Mouse (Mus musculus) liver, adult 2 months (tissue): ENCODE measurements around the gene N4bp1. TPM values are rescaled to one million over a fixed set of nuclear protein-coding genes. Genes with fewer than 3 reads are reported as not detected.

ENCODE experiments used
- DNase-seq: peaks from one replicate; pipeline ENCODE4 v3.0.0-alpha.2; 2011; ENCODE audit warnings: low read depth, low spot score; ENCODE audit errors: extremely low read depth
- H3K27ac ChIP-seq: fragments of 200-500 bp; replicated peaks from 2 replicates; pipeline ENCODE4 v1.5.1; 2012; ENCODE audit warnings: low read depth, mild to moderate bottlenecking, control low read depth, inconsistent platforms, low read length; ENCODE audit not compliant: insufficient read depth
- H3K27me3 ChIP-seq: fragments of 200-500 bp; 2 replicates; pipeline ENCODE4 v1.6.1; 2012; ENCODE audit warnings: mild to moderate bottlenecking, moderate library complexity, low read length, inconsistent platforms; ENCODE audit not compliant: control insufficient read depth, insufficient read depth
- H3K36me3 ChIP-seq: fragments of 200-500 bp; 2 replicates; pipeline ENCODE4 v1.6.1; 2012; ENCODE audit warnings: low read length, inconsistent platforms; ENCODE audit not compliant: control insufficient read depth, insufficient read depth
- H3K4me1 ChIP-seq: fragments of 200-500 bp; 2 replicates; pipeline ENCODE4 v1.6.1; 2011; ENCODE audit warnings: low read length; ENCODE audit not compliant: control insufficient read depth, insufficient read depth
- H3K4me3 ChIP-seq: fragments of 200-500 bp; 2 replicates; pipeline ENCODE4 v1.5.1; 2011; ENCODE audit warnings: low read depth, mild to moderate bottlenecking, control low read depth, low read length, moderate library complexity; ENCODE audit not compliant: insufficient read depth
- H3K79me2 ChIP-seq: fragments of 200-500 bp; 2 replicates; pipeline ENCODE4 v1.6.1; 2012; ENCODE audit warnings: inconsistent platforms, mild to moderate bottlenecking, low read length, moderate library complexity; ENCODE audit not compliant: control insufficient read depth, insufficient read depth
- H3K9ac ChIP-seq: fragments of 200-500 bp; 2 replicates; pipeline ENCODE4 v1.6.1; 2012; ENCODE audit warnings: low read depth, mild to moderate bottlenecking, control low read depth, inconsistent platforms, low read length
- CTCF ChIP-seq: fragments of 200-500 bp; IDR thresholded peaks from 2 replicates; pipeline ENCODE4 v1.5.1; 2011; ENCODE audit warnings: low read depth, low read length, control low read depth
- POLR2A ChIP-seq: fragments of 200-500 bp; IDR thresholded peaks from 2 replicates; pipeline ENCODE4 v1.6.1; 2011; ENCODE audit warnings: low read length, control low read depth; ENCODE audit not compliant: insufficient read depth; ENCODE audit errors: extremely low read depth
- WGBS: fragments of 180-500 bp; shearing (Covaris S2); methylation state at CpG from one replicate; pipeline ENCODE4 v1.1.7; 2018; 5-methylcytosine and 5-hydroxymethylcytosine counted together
- polyA plus RNA-seq: library from polyadenylated mRNA; depleted of rRNA; stranded (reverse); fragments of >200 nt; gene quantifications from 2 replicates; pipeline ENCODE4 v1.2.3, GENCODE M21; 2012
- total RNA-seq: library from RNA; depleted of rRNA; stranded (reverse); fragments of >200 nt; gene quantifications from 2 replicates; pipeline ENCODE4 v1.2.3, GENCODE M21; 2014

Gene N4bp1
- total and polyA plus RNA-seq, 2 experiments, result 3.5 to 5.1 TPM

GRCm38 (mm10) chr8:86923219-86923835 is 38.3 kb upstream of the N4bp1 start:
- Histone ChIP-seq H3K4me3 (no peak overlapping the region), H3K4me1 (no peaks in the 10 kb centered on the region), H3K9ac (no peak overlapping the region), H3K79me2 (no peaks in the 10 kb centered on the region), H3K27me3 (no peaks in the 10 kb centered on the region), H3K36me3 (no peaks in the 10 kb centered on the region), H3K27ac (no peak overlapping the region)
- WGBS, result 71% methylated on average over 5 of the region's 5 CpGs
- TF ChIP-seq POLR2A, result no peak
- TF ChIP-seq CTCF, result no peak
- no peak for DNase-seq

- DNase-seq, result no peak
- H3K27me3 ChIP-seq, result 0 out of 2 replicates have a peak, but pooled peaks cover 2% of the 10 kb centered on the region
Observed at GRCm38 (mm10) chr8:86922673-86923072, 37.6 kb upstream of the N4bp1 start.

GRCm38 (mm10) chr8:86922141-86922540 is 37.1 kb upstream of the N4bp1 start:
- H3K4me3 ChIP-seq, result no peak overlapping the region
- 76% methylated on average over 5 of the region's 5 CpGs for WGBS
- DNase-seq, result no peak

More at GRCm38 (mm10) chr8:86922673-86923072, 37.6 kb upstream of the N4bp1 start:
- Histone ChIP-seq H3K79me2 (no peaks in the 10 kb centered on the region), H3K4me1 (no peaks in the 10 kb centered on the region), H3K4me3 (no peak overlapping the region), H3K9ac (no peak overlapping the region), H3K36me3 (no peaks in the 10 kb centered on the region), H3K27ac (no peak overlapping the region)
- WGBS, result 86% methylated on average over 1 of the region's 1 CpGs
- TF ChIP-seq CTCF, result no peak
- TF ChIP-seq POLR2A, result no peak

GRCm38 (mm10) chr8:86920996-86921395 is 35.9 kb upstream of the N4bp1 start:
- H3K36me3 ChIP-seq, result no peaks in the 10 kb centered on the region
- H3K27me3 ChIP-seq, result 0 out of 2 replicates have a peak, but pooled peaks cover 2% of the 10 kb centered on the region
- 22% methylated on average over 5 of the region's 5 CpGs for WGBS
- H3K9ac ChIP-seq, result no peak overlapping the region
- TF ChIP-seq CTCF (no peak), POLR2A (no peak)
- H3K4me1 ChIP-seq, result no peaks in the 10 kb centered on the region
- no peaks in the 10 kb centered on the region for H3K79me2 ChIP-seq
- H3K4me3 ChIP-seq, result no peak overlapping the region
- DNase-seq, result no peak
- no peak overlapping the region for H3K27ac ChIP-seq

More at GRCm38 (mm10) chr8:86922141-86922540, 37.1 kb upstream of the N4bp1 start:
- H3K9ac ChIP-seq, result no peak overlapping the region
- TF ChIP-seq CTCF (no peak), POLR2A (no peak)
- H3K27ac ChIP-seq, result no peak overlapping the region
- no peaks in the 10 kb centered on the region for H3K79me2 ChIP-seq
- no peaks in the 10 kb centered on the region for H3K36me3 ChIP-seq
- 0 out of 2 replicates have a peak, but pooled peaks cover 2% of the 10 kb centered on the region for H3K27me3 ChIP-seq
- H3K4me1 ChIP-seq, result no peaks in the 10 kb centered on the region

- H3K79me2 ChIP-seq, result no peaks in the 10 kb centered on the region
- H3K9ac ChIP-seq, result no peak overlapping the region
- no peaks in the 10 kb centered on the region for H3K4me1 ChIP-seq
- DNase-seq, result no peak
- TF ChIP-seq POLR2A, result no peak
- TF ChIP-seq CTCF, result no peak
- H3K4me3 ChIP-seq, result no peak overlapping the region
- 16% methylated on average over 7 of the region's 7 CpGs for WGBS
- no peaks in the 10 kb centered on the region for H3K36me3 ChIP-seq
- no peak overlapping the region for H3K27ac ChIP-seq
- H3K27me3 ChIP-seq, result 0 out of 2 replicates have a peak, but pooled peaks cover 2% of the 10 kb centered on the region
Observed at GRCm38 (mm10) chr8:86920455-86920854, 35.4 kb upstream of the N4bp1 start.

- 0 out of 2 replicates have a peak, but pooled peaks cover 2% of the 10 kb centered on the region for H3K27me3 ChIP-seq
- no peak overlapping the region for H3K9ac ChIP-seq
- TF ChIP-seq CTCF, result no peak
- no peak for TF ChIP-seq POLR2A
- no peaks in the 10 kb centered on the region for H3K79me2 ChIP-seq
- no peak overlapping the region for H3K27ac ChIP-seq
- H3K36me3 ChIP-seq, result no peaks in the 10 kb centered on the region
- no peaks in the 10 kb centered on the region for H3K4me1 ChIP-seq
- 78% methylated on average over 7 of the region's 7 CpGs for WGBS
- no peak overlapping the region for H3K4me3 ChIP-seq
- no peak for DNase-seq
Observed at GRCm38 (mm10) chr8:86920024-86920423, 35.0 kb upstream of the N4bp1 start.
